Mouse (Mus musculus) kidney, adult 2 months (tissue): ENCODE results near the gene Chfr. TPM values are rescaled to one million over a fixed set of nuclear protein-coding genes. Genes with fewer than 3 reads are reported as not detected.

Experiments used
- DNase-seq: peaks from one replicate; pipeline ENCODE4 v3.0.0; 2021
- H3K27ac ChIP-seq: fragments of 200-500 bp; 2 replicates; pipeline ENCODE4 v1.5.1; 2012; ENCODE audit warnings: low read depth, low read length, control low read depth, inconsistent platforms; ENCODE audit not compliant: insufficient read depth
- H3K27me3 ChIP-seq: fragments of 200-500 bp; replicated peaks from 2 replicates; pipeline ENCODE4 v1.6.1; 2012; ENCODE audit warnings: mild to moderate bottlenecking, moderate library complexity, low read length, inconsistent platforms; ENCODE audit not compliant: control insufficient read depth, insufficient read depth
- H3K36me3 ChIP-seq: fragments of 200-500 bp; 2 replicates; pipeline ENCODE4 v1.6.1; 2012; ENCODE audit warnings: mild to moderate bottlenecking, moderate library complexity, low read length, inconsistent platforms; ENCODE audit not compliant: control insufficient read depth, insufficient read depth
- H3K4me1 ChIP-seq: fragments of 200-500 bp; 2 replicates; pipeline ENCODE4 v1.6.1; 2011; ENCODE audit warnings: low read length; ENCODE audit not compliant: control insufficient read depth, insufficient read depth
- H3K4me3 ChIP-seq: fragments of 200-500 bp; 2 replicates; pipeline ENCODE4 v1.5.1; 2011; ENCODE audit warnings: mild to moderate bottlenecking, low read depth, low read length, control low read depth; ENCODE audit not compliant: insufficient read depth
- CTCF ChIP-seq: fragments of 200-500 bp; conservative IDR thresholded peaks from 2 replicates; pipeline ENCODE4 v1.5.1; 2011; ENCODE audit warnings: low read depth, mild to moderate bottlenecking, control low read depth, low read length, moderate library complexity, mixed read lengths; ENCODE audit not compliant: insufficient read depth, insufficient read length
- POLR2A ChIP-seq: fragments of 200-500 bp; IDR thresholded peaks from one replicate; pipeline ENCODE4 v1.6.1; 2011; ENCODE audit warnings: low read depth, low read length, control low read depth
- WGBS: fragments of 180-500 bp; shearing (Covaris S2); methylation state at CpG from one replicate; pipeline ENCODE4 v1.1.7; 2018; 5-methylcytosine and 5-hydroxymethylcytosine counted together
- polyA plus RNA-seq: library from polyadenylated mRNA; depleted of rRNA; stranded (reverse); fragments of >200 nt; gene quantifications from 2 replicates; pipeline ENCODE4 v1.2.3, GENCODE M21; 2012

Chfr gene
- polyA plus RNA-seq, 1 experiment: 23.5 TPM

- Histone ChIP-seq H3K4me3 (no peak overlapping the region), H3K36me3 (peaks cover 1% of the 10 kb centered on the region; the same call in 1 of the 2 replicates), H3K4me1 (no peaks in the 10 kb centered on the region), H3K27me3 (no peaks in the 10 kb centered on the region), H3K27ac (no peak overlapping the region)
- whole genome bisulfite sequencing: 81% methylated on average over 5 of the region's 5 CpGs
- TF ChIP-seq CTCF (peak; percentile 55), POLR2A (no peak)
- peak; percentile 18 for DNase-seq
These were observed 7.4 kb downstream of the Chfr start for GRCm38 (mm10) chr5:110143007-110143406.

DNA sequence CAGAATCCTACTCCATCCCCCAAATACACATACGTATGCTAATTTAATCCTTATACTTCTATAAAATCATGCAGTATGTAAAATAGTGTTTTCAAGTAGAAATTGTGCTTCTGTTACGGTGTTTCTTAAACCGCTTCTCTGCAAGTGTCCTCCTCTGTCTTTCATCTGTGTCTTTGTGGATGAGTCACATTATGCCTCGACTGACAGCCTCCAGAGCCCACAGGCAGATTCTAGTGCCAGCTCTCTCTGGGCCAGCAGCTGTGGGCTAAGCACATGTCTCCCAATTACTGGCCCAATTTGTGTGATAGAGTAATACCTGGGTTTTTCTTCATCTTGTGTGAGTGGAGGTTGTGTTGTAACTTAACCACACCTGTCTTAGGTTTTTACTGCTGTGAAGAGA lies 33.7 kb downstream of the Chfr start:
- Histone ChIP-seq H3K27ac (no peak overlapping the region), H3K36me3 (peaks cover 1% of the 10 kb centered on the region; the same call in 1 of the 2 replicates), H3K27me3 (no peaks in the 10 kb centered on the region), H3K4me3 (no peak overlapping the region), H3K4me1 (no peaks in the 10 kb centered on the region)
- whole genome bisulfite sequencing: 93% methylated on average over 4 of the region's 4 CpGs
- DNase-seq: no peak
- no peak for TF ChIP-seq CTCF
- TF ChIP-seq POLR2A: no peak

DNA sequence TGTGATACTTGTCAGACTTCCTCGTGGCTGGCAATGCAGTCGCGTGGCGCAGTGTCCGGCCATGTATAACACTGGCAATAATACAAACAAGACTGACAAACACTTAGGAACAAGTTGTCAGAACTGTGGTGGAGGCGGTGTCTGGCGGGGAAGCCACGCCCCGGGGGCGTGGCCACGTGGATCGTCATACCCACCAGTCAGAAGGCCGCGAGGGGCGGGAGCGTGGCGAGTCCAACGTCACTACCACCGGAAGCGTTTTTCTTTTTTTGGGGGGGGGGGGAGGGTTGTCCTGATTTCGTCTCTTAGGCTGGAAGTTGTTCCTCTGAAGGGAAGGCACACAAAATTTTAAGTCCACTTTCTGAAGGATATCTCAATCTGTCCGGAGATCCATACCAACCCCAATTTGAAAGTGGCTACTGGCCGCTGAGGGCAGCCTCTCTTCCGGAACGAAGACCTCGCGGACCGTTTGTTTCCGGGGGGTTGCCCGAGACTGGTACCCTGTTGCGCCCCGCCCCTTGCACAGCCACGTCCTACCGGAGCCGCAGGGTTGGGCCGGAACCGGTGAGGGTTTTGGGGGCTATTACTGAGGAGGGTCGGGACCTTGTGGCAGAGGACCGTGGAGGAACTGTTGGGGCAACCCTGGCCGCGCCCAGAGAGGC lies 40.8 kb downstream of the Chfr start, which contains the start of gene Golga3:
Gene Golga3, plus strand, starts transcription at position 340 of the 659 bp plus-strand sequence.
- Histone ChIP-seq H3K4me1 (0 out of 2 replicates have a peak, but pooled peaks cover 3% of the 10 kb centered on the region), H3K27ac (peak within 1 kb of the TSS; percentile 87), H3K27me3 (no peaks in the 10 kb centered on the region), H3K4me3 (peak within 1 kb of the TSS; percentile 99), H3K36me3 (no peaks in the 10 kb centered on the region)
- under 1% methylated on average over 41 of the region's 41 CpGs for WGBS
- DNase-seq: peak; percentile 98
- no peak for TF ChIP-seq CTCF
- no peak for TF ChIP-seq POLR2A

- Histone ChIP-seq H3K36me3 (no peaks in the 10 kb centered on the region), H3K27me3 (no peaks in the 10 kb centered on the region), H3K4me1 (0 out of 2 replicates have a peak, but pooled peaks cover 3% of the 10 kb centered on the region), H3K4me3 (peak overlapping the region; percentile 99), H3K27ac (peak overlapping the region; percentile 87)
- 1% methylated on average over 19 of the region's 19 CpGs for WGBS
- no peak for TF ChIP-seq CTCF
- TF ChIP-seq POLR2A: no peak
- DNase-seq: no peak
These were observed 41.4 kb downstream of the Chfr start for GRCm38 (mm10) chr5:110177021-110177420.

DNA sequence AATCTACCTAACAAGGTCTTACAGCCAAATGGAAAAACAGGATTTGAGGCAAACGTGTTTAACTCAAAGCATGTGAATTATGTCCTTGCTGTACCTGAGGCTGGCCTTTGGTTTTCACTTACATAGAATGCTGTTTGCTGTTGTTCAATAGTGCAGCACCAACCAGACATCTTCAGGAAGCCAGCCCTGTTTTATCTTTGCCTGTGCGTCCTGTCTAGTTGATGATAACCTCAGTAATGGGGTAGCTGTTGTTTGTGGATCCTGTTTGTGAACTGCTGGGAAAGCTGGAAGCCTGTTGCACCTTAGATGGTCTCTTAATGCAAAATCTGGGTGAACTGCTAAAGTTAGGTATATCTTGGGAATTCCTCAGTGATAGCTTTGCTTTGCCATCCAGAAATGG lies 43.0 kb downstream of the Chfr start:
- Histone ChIP-seq H3K4me3 (no peak overlapping the region), H3K27me3 (no peaks in the 10 kb centered on the region), H3K27ac (no peak overlapping the region), H3K36me3 (no peaks in the 10 kb centered on the region; the same call in 1 of the 2 replicates), H3K4me1 (0 out of 2 replicates have a peak, but pooled peaks cover 3% of the 10 kb centered on the region)
- TF ChIP-seq CTCF (no peak), POLR2A (no peak)
- WGBS: 80% methylated on average over 2 of the region's 2 CpGs
- no peak for DNase-seq

GRCm38 (mm10) chr5:110181716-110182115 lies 46.1 kb downstream of the Chfr start:
- DNase-seq: peak; percentile 57
- no peaks in the 10 kb centered on the region for H3K27me3 ChIP-seq
- H3K36me3 ChIP-seq: peaks cover 6% of the 10 kb centered on the region
- no peak for TF ChIP-seq CTCF
- H3K27ac ChIP-seq: no peak overlapping the region
- 70% methylated on average over 5 of the region's 5 CpGs for WGBS
- H3K4me3 ChIP-seq: no peak overlapping the region
- H3K4me1 ChIP-seq: 0 out of 2 replicates have a peak, but pooled peaks cover 3% of the 10 kb centered on the region

DNA sequence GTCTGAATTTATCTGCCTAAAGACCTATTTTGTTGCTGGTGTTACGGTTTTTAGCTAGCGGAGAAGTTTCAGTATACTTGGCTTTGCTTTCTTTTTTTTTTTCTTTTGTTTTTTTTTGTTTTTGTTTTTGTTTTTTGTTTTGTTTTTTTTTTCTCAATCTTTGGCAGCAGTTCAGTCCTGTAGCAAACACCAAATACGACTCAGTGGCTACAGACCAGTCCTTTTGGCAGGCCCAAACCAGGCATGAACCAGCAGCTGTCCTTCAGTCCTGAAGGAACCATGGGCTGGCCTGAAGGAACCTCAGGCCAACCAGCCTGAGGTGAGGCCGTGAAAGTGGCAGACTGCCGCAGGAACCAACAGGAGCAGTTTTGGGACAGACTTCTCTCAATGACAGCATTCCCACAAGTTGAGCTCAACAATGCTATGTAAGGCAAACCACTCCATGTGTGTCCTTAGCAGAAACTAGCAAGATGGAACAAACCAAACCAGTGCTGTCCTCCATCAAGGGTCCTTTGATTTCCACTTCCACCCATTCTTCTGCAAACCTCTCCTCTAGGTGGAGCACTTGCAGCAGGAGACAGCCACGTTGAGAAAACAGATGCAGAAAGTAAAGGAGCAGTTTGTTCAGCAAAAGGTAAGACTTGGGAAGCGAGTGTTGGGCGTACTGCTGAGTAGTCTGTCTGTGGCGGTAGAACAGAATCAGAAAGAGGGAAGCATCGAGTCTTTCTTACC lies 67.7 kb downstream of the Chfr start:
- Histone ChIP-seq H3K4me1 (no peaks in the 10 kb centered on the region), H3K36me3 (peaks cover 7% of the 10 kb centered on the region), H3K27me3 (no peaks in the 10 kb centered on the region), H3K4me3 (no peak overlapping the region), H3K27ac (no peak overlapping the region)
- WGBS: 82% methylated on average over 10 of the region's 10 CpGs
- peak; percentile 21 for DNase-seq
- TF ChIP-seq POLR2A: no peak
- peak; percentile 44; the same call in 1 of the 2 replicates for TF ChIP-seq CTCF
